Mouse (Mus musculus) layer of hippocampus, adult 18-20 months (tissue): ENCODE measurements around the gene Sfrp4. TPM values are rescaled to one million over a fixed set of nuclear protein-coding genes. Genes with fewer than 3 reads are reported as not detected.
"Not testable (repeated sequence)": the region's sequence is repeated elsewhere in the genome, so short reads cannot be mapped to it uniquely, and the experiment has no call there.

ENCODE experiments used
- DNase-seq, 2 experiments: peaks; one replicate each; pipeline ENCODE4 v3.0.0; 2022; ENCODE audit warnings: low spot score in 2 of 2
- long read RNA-seq: library from polyadenylated mRNA; stranded (forward); transcript quantifications from one replicate; pipeline ENCODE4 v2.0.0, GENCODE M21; 2021
- total RNA-seq, 2 experiments: library from RNA; stranded (reverse); gene quantifications; 2 replicates each; pipeline ENCODE4 v1.2.3; 2021

Gene Sfrp4
- total RNA-seq, result 1 to 10 TPM; 1.5 to 1.6 TPM
- long read RNA-seq, full-length matches to known transcripts, result 1 of 1 reads
- long read RNA-seq, partial matches to known transcripts, result 0 of 1 reads
- long read RNA-seq, other reads (novel, unspliced or antisense), result 0 of 1 reads

DNA sequence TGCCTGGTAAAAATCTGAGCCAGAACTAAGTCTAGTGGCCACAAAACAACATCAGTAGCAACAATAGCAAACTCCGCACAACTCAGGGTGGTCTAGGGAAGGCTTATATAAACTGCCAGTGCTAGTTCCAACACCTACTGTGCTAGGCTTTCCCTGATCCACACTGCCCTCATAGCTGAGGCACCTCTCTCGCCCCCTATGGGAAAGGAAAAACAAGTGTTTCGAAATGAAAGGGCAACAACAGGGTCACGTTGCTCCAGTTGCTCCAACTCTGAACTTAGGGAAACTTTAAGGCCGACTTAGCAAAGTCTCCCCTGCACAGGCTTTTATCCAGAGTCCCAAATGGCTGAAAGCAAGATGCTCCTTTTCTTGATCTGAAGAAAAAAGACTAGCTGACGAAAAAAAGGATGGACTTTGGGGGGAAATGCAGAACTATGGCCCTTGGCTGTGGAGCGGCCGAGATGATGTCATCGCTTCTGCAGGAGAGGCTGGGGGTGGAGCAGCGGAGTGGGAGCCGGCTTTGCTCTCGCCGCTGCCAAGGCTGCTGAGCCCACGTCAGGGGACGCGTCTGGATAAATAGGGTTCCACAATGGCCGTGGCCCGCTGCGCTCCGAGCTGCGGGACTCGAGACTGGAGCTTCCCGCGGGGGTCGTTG, at the start of gene Sfrp4:
Gene Sfrp4 (plus strand): TSS at position 532 of the 655 bp plus-strand sequence.
- DNase-seq, result peak; percentile 36 to 57

DNA sequence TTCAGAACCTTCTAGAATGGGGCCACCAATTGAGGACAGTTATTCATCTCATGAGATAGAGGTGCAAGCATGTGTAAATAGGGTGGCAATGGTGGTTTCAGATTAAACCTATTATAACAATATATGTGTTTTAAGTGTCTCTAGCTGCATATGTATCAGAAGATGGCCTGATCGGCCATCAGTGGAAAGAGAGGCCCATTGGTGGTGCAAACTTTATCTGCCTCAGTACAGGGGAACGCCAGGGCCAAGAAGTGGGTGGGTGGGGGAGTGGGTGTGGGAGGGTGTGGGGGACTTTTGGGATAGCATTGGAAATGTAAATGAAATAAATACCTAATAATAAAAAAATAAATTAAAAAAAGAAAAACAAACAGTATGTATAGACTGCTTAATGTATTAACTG, 48.2 kb upstream of the Sfrp4 start:
- not testable (repeated sequence) for DNase-seq

DNA sequence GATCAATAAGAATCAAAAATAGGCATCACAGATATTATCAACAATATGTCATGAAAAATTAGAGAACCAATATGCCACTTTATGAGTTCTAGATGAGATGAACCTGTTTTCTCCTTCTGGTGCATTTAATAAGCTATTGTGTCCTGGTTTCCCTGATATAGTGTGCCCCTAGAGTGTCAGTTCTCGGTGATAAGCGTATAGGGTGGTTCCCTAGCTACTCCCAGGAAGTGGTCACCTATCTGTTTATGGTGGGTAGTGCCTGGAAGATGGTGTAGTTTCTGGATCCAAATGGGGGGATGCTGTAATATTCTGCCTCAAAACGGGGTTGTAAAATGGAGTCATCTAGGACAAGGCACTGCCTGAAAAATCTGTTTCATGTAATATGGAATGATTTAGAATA, 47.0 kb upstream of the Sfrp4 start:
- DNase-seq, result no peak

DNA sequence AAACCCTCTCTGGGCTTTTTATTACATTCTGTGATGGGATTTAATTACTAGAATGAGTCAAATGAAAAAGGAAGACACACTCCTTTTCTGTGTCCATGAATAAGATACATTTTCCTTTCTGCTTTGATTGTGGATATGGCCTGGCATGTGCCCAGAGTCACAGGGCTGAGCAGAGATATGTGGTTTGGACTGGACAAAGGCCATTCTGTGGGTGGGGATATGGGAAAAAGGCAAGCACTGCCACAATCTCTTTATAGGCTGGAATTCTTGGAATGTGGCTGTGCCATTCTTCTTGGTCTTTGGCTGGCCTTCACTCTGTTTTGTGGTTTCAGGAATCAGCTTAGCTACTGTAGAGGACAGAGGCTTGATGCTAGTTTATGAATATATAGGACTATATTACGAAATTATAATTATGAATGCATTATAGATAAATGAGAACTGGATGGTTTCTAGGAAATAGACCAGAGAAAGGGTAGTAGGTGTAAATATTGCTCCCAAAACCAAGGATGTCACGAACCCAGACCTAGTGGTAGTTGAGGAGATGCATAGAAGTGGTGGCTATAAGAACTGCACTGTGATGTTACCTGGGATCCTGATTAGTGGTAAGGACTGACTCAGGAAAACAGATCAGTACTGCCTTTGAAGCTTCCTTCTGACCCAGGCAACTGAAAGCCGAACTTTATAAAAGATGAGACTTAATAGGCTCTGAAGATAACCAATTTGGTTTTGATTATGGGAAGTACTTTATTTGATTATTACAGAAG, 31.7 kb upstream of the Sfrp4 start:
- no peak for DNase-seq

DNA sequence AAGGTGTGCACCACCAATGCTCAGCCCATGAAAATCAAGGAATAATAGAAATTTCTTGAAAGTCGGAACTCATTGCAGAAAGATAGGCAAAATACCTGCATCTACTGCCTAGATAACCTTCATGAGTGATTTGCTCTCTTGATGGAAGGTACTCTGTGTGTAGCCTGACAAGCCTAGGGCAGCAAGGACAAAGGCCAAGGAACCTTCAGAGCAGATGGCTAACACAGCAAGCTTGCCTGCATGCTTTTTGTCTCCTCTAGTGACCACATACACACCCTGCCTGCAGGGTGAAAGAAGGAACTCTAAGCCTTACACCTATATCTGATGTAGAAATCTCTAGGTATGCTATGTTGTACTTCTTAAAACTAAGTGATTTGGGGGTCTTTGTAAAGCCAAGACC, 27.8 kb upstream of the Sfrp4 start:
- DNase-seq, result no peak

DNA sequence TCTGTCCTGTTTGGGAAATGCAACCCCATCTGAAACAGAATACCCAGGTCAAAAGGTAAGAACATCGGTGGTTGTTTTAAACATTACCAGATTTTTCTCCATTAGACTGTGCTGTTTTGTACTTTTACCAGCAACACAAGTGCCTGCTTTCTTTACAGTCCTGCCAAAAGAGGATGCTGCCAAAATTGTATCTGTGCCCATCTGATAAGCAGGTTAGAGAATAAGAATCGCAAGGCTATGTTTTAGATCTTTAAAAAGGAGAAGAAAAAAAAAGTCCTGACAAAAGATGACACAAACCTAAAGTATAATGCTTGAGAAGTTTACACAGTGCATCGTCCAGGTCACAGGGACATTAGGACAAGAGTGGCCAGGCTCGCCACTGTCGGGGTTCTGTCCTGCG, 23.7 kb upstream of the Sfrp4 start:
- no peak for DNase-seq

DNA sequence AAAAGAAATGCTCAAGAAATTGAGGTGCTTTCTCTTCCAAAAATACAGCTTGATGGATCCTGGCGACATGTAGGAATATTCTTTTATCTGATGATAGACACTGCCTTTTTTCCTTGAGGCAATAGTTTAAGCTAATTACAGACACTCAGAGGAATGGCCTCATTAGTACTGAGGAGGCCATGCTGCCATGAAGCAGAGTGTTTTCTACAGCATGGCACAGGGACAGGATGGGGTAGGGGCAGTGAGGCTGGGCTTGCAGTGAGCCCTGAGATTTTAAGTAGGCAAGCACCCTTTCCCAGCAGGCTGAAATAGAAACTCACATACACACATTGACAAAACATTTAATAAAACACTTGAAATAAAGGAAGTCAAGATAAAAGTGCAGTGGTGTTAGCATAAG, 20.4 kb upstream of the Sfrp4 start:
- DNase-seq, result no peak

DNA sequence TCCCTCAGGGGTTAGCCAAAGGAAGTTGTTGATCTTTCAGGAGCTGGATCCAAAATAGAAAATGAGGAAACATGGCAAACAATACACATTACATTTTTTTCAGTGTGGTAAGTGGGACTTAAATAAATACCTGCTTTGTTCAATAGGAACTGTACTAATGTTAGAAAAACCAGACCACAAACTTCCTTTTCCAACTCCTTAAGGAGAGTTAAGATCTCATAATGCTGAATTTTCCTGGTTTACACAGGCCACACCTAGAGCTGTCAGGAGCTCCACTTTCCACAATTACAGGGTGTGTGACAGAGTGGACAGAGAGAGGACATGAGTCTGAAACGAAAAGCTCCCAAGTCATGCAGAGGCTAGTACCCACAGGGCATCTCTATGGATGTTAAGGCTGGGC, 19.2 kb upstream of the Sfrp4 start:
- no peak for DNase-seq

DNA sequence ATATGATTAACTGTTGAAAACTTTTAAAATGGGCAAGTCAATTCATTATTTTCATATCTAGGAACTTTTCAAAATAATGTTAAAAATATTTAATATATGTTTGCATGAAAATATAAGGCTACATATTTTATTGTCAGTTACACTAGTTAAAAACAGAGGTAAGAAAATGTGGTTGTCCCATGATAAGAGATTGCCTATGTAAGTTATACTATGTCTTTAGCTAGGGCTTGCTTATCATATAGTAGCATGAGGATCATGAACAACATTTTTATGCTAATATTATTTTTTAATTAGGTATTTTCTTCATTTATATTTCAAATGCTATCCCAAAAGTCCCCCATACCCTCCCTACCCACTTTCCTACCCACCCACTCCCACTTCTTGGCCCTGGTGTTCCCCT, 18.0 kb upstream of the Sfrp4 start:
- no peak for DNase-seq

DNA sequence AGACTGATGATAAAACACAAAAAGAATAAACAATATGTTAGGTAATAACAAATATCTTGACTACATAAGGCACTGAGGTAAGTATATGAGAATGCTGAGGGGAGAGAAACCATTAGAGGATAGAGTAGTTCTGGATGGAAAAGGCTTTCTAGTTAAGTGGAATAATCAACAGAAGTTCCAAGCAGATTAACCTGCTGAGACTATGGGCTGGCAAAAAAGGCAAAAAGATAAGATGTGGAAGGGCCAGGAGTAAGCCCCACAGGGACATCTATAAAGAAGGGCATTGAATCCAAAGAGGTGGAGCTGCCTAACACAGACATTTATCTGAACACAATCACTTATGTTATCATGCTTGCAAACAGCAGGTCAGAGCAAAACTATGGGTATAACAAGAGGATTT, 14.8 kb upstream of the Sfrp4 start:
- no peak for DNase-seq

DNA sequence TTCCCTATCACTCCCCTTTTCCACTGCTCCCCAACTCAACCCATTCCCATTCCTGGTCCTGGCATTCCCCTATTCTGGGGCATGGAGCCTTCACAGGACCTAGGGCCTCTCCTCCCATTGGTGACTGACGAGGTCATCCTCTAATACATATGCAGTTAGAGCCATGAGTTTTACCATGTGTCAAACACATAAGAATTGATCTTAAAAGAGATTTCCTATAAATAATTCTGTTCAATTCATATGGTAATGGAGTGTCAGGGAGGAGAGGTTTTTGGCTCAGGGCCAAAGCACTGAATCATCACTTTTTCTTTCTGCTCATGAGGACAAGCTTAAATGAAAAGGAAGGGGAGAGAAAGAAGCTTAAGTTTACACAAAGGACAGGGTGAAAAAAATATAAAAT, 10.6 kb upstream of the Sfrp4 start:
- peak in 1 of 2 experiments; percentile 53 for DNase-seq

DNA sequence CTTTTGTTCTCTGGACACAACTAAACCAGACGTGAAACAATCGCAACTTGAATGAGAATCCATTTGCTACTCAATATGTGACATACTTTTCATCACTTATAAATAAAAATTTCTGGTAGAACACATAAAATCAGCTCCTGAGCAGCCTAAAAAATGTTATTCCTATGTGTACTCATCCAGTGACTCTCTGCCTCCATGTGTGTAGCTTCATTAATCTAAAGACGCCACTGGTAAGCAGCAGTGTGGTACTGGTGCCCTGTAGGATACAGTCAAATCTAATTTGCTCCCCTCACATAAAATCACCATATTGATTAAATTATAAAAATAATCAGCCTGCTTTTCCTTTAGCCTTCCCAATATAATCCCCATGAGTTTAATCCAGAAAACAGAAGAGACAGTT, 9.9 kb upstream of the Sfrp4 start:
- no peak for DNase-seq

DNA sequence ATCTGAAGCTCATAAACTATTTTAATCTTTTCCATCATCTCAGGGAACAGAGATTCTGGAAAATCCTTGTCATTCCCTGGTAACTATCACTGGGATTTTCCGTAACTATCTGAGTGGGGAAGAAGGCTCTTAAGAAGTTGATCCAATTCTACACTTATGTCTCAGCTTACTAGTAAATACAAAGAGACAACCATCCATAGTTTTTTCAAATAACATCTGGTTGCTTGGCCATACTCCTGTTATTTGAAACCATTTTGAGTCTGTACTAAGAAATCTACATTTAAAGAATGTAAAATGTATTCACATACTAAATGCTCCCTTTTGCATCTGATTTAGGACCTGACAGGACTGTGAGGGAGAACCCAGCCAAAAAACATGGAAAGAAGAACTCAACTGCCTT, 9.5 kb upstream of the Sfrp4 start:
- no peak for DNase-seq

DNA sequence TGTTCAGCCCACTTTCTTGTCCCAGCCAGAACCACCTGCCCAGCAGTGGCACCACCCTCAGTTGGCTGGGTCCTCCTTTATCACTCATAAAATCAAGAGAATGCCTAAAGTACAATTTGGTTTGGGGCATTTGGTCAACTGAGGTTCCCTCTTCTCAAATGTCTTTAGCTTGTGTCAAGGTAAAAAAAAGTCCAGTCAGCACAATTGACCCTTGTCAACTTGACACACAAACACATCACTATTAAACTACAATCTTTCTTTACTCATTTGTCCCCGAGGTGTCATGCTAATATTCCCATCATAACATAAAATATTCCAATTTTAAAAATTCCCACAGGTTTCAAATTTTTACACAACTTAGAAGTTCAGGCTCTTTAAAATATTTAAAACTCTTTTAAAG, 8.6 kb upstream of the Sfrp4 start:
- DNase-seq, result no peak

DNA sequence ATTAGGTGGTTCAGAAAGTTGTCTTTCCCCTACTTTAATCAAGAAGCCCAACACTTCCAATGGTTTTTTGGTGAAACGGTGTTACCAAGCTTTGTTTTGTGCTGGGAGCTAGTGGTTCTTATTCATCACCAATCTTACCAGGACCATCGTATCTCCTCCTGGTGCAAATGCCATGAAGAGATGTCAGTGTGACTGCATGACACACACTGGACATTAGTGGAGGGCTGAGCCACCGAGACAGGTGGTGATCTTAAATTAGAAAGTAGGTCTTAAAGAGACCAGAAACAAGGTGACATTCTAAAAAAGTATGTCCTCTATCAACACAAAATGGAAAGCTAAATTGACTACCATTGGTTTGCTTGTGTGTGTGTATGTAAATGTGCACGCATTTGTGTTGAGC, 4.8 kb upstream of the Sfrp4 start:
- no peak for DNase-seq

DNA sequence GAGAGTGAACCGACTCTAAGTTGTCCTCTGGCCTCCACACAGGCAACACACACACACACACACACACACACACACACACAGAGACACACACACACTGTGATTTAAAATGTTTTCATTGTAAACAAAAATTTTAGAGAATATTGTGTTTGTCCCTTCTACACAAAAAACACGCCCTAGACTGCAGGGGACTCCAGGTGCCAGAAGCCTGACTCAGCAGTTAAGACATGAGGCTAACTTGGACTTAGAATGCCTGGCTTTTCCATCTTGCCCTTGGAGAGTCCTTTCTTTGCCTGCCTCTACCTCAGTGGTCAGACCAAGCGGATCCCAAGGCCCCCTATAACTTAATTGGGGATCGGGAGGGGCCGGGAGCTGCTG, 4.1 kb upstream of the Sfrp4 start:
- peak in 1 of 2 experiments; percentile 35 for DNase-seq

DNA sequence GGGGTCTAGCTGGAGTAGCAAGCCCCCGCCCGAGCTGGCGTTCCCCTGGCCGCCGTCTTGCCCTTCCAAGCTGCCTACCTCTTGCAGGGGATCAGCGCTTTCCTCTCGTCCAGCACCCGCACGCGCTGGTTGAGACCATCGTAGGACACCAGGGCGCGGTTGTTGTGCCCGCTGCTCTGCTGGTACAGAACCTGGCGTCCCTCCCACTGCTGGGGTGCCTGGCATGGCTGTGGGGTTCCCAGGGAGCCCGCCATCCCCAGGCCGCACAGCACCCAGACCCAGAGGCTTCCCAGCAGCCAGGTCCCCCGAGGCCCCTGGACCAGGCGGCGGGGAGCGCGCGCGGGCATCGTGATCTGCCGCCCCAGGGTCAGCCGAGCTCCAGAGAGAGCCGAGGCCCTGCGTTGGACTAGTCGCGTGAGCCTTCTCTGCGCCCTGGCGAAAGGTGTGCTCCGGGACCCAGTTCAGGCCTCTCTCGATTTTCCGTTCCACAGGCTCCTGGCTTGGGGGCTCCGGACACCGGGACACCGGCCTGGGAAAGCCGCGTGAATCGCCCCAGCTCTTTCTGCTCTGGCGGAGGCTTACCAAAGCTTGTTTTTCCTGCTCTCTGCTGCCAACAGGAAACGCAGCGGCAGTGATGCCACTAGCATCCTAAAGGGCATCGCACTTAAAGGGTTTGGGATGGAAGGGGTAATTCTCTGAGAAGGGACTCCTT, 3.5 kb upstream of the Sfrp4 start, which contains the start of gene Epdr1:
Gene Epdr1 (minus strand): TSS at position 712 of the 712 bp plus-strand sequence.
- DNase-seq, result peak; percentile 68 to 85

DNA sequence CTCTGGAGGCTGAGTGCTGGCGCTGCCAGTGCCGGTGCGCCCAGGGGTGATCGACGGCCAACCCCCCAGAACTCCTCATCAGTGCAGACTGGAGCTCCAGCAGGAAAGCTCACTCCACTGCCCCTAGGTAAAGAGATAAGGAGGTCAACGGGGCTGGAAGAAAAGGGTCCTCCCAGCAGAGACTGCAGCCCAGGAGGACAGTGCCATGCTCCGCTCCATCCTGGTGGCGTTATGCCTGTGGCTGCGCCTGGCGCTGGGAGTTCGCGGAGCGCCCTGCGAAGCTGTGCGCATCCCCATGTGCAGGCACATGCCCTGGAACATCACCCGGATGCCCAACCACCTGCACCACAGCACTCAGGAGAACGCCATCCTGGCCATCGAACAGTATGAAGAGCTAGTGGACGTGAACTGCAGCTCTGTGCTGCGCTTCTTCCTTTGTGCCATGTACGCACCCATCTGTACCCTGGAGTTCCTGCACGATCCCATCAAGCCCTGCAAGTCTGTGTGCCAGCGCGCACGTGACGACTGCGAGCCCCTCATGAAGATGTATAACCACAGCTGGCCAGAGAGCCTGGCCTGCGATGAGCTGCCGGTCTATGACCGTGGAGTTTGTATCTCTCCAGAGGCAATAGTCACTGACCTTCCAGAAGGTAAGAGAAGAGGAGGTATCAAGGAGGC, 463 bp downstream of the Sfrp4 start:
- DNase-seq, result no peak

DNA sequence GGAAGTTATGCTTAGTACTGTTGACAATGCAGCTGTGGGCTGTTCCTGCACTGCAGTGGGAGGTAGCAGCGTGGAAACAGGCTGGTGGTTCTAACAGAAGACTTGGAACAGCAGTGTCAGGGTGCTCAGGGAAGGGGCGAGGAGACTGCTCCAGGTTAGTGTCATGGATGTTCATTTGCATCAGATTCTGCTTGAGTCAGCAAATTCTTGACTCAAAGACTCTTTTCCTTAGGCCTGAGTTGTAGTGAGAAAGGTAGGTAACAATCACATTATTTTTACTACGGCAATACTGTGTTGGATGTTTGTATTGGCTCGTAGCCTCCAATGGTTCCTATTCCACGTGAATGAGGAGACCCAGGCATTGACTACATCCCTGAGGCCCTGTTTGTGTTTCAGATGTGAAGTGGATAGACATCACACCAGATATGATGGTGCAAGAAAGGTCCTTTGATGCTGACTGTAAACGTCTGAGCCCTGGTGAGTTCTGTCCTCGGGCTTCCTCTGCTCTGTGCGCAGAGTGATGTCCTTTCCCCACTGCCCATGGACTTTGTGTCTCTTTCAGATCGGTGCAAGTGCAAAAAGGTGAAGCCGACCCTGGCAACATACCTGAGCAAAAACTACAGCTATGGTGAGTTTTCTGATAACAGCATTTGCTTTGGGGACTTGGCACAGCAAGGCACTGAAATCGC, 1.9 kb downstream of the Sfrp4 start:
- no peak for DNase-seq

DNA sequence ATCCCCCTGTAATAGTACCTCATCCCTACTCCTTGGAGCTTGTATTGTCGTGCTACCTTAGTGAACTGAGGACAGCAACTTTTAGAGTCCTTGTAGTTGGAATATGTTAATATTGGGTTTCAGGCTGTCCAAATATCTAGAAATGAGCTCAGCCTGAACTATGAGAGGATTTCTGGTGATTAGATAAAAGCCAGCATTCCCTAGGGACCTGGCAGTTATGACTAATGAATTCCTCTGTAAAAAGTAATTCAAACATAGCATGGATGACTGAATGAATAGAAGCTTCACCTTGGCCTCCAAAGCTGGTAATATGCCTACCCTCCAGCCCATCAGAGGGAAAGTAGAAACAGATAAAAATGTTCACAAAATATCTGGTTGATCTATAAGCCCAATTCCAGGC, 3.6 kb downstream of the Sfrp4 start:
- DNase-seq, result no peak
